Mouse (Mus musculus): ENCODE measurements at regions not wholly inside any gene's neighbourhood (a gene's known extent, or its start where the extent isn't known, plus 50 kb on each side); places are given as distances from the start of the nearest gene placed in this dataset.

GRCm38 (mm10) chr3:101690779-101691178, 86.3 kb upstream of the Atp1a1 start:
- no peak overlapping the region for H3K9ac ChIP-seq (ENCODE audit: control insufficient read depth, low read depth, low read length, poor library complexity, severe bottlenecking)

GRCm38 (mm10) chr3:101690222-101690621, 85.7 kb upstream of the Atp1a1 start:
- Histone ChIP-seq H3K36me3 (ENCODE audit: control insufficient read depth in 1 of 2, insufficient read depth in 2 of 2, low read length in 2 of 2) (no peaks in the 10 kb centered on the region), H3K4me1 (ENCODE audit: control insufficient read depth in 1 of 2, insufficient read depth in 2 of 2, low read length in 2 of 2) (no peaks in the 10 kb centered on the region), H3K79me2 (ENCODE audit: control insufficient read depth, insufficient read depth, low read length, poor library complexity) (no peaks in the 10 kb centered on the region), H3K4me3 (ENCODE audit: control insufficient read depth in 1 of 2, insufficient read depth in 1 of 2, low read depth in 2 of 2, low read length in 2 of 2) (no peak overlapping the region), H3K9ac (ENCODE audit: control insufficient read depth, low read depth, low read length, poor library complexity, severe bottlenecking) (no peak overlapping the region), H3K9me3 (replicated peaks; ENCODE audit: insufficient read depth, low read length) (no peaks in the 10 kb centered on the region), H3K27me3 (ENCODE audit: control insufficient read depth in 1 of 2, insufficient read depth in 2 of 2, low read length in 2 of 2) (no peaks in the 10 kb centered on the region), H3K27ac (ENCODE audit: control insufficient read depth, low read depth, low read length) (no peak overlapping the region)
- TF ChIP-seq GATA1 (IDR thresholded peaks at IDR 0.05; ENCODE audit: low read depth, low read length) (no peak), BHLHE40 (IDR thresholded peaks at IDR 0.05; ENCODE audit: borderline replicate concordance, low read depth, low read length) (no peak), ZMIZ1 (IDR thresholded peaks at IDR 0.05; ENCODE audit: low read depth, low read length) (no peak), ZNF384 (IDR thresholded peaks at IDR 0.05; ENCODE audit: low read depth, low read length) (no peak), ETS1 (IDR thresholded peaks at IDR 0.05; ENCODE audit: low read depth, low read length) (no peak), POLR2AphosphoS5 (IDR thresholded peaks at IDR 0.05; ENCODE audit: borderline replicate concordance, low read depth, low read length) (no peak), UBTF (IDR thresholded peaks at IDR 0.05; ENCODE audit: borderline replicate concordance, insufficient read depth, low read depth, low read length) (no peak), SMC3 (IDR thresholded peaks at IDR 0.05; ENCODE audit: low read depth, low read length) (no peak), JUND (IDR thresholded peaks at IDR 0.05; ENCODE audit: low read depth, low read length) (no peak), KAT2A (conservative IDR thresholded peaks at IDR 0.05; ENCODE audit: low read depth, low read length) (no peak), USF1 (IDR thresholded peaks at IDR 0.05; ENCODE audit: low read depth, low read length) (no peak), NRF1 (IDR thresholded peaks at IDR 0.05; ENCODE audit: insufficient read depth, low read depth, low read length, poor library complexity, severe bottlenecking) (no peak), TBP (IDR thresholded peaks at IDR 0.05; ENCODE audit: low read depth, low read length) (no peak), GABPA (IDR thresholded peaks at IDR 0.05; ENCODE audit: low read depth, low read length) (no peak), POLR2A (IDR thresholded peaks at IDR 0.05; ENCODE audit: control insufficient read depth in 1 of 2, insufficient read depth in 1 of 2, low read depth in 1 of 2, low read length in 2 of 2, poor library complexity in 1 of 2) (no peak), CHD2 (IDR thresholded peaks at IDR 0.05; ENCODE audit: low read length) (no peak)
- no peak for DNase-seq (ENCODE audit: low read depth, low spot score)

More at GRCm38 (mm10) chr3:101690779-101691178, 86.3 kb upstream of the Atp1a1 start:
- no peak for DNase-seq (ENCODE audit: low read depth, low spot score)
- Histone ChIP-seq H3K36me3 (ENCODE audit: control insufficient read depth in 1 of 2, insufficient read depth in 2 of 2, low read length in 2 of 2) (no peaks in the 10 kb centered on the region), H3K4me1 (ENCODE audit: control insufficient read depth in 1 of 2, insufficient read depth in 2 of 2, low read length in 2 of 2) (no peaks in the 10 kb centered on the region), H3K27ac (ENCODE audit: control insufficient read depth, low read depth, low read length) (no peak overlapping the region), H3K4me3 (ENCODE audit: control insufficient read depth in 1 of 2, insufficient read depth in 1 of 2, low read depth in 2 of 2, low read length in 2 of 2) (no peak overlapping the region), H3K27me3 (ENCODE audit: control insufficient read depth in 1 of 2, insufficient read depth in 2 of 2, low read length in 2 of 2) (no peaks in the 10 kb centered on the region), H3K79me2 (ENCODE audit: control insufficient read depth, insufficient read depth, low read length, poor library complexity) (no peaks in the 10 kb centered on the region), H3K9me3 (replicated peaks; ENCODE audit: insufficient read depth, low read length) (no peaks in the 10 kb centered on the region)
- no peak for TF ChIP-seq E2F4 (IDR thresholded peaks at IDR 0.05; ENCODE audit: borderline replicate concordance, low read depth, low read length)
- no peak for TF ChIP-seq ZMIZ1 (IDR thresholded peaks at IDR 0.05; ENCODE audit: low read depth, low read length)
- TF ChIP-seq NRF1 (IDR thresholded peaks at IDR 0.05; ENCODE audit: insufficient read depth, low read depth, low read length, poor library complexity, severe bottlenecking): no peak
- TF ChIP-seq MAZ (IDR thresholded peaks at IDR 0.05; ENCODE audit: low read depth, low read length): no peak
- TF ChIP-seq RAD21 (IDR thresholded peaks at IDR 0.05; ENCODE audit: low read depth, low read length): no peak
- TF ChIP-seq MAX (IDR thresholded peaks at IDR 0.05; ENCODE audit: low read length): no peak
- no peak for TF ChIP-seq MYC (IDR thresholded peaks at IDR 0.05; ENCODE audit: low read depth, low read length)
- no peak for TF ChIP-seq TBP (IDR thresholded peaks at IDR 0.05; ENCODE audit: low read depth, low read length)
- no peak for TF ChIP-seq POLR2A (IDR thresholded peaks at IDR 0.05; ENCODE audit: control insufficient read depth in 1 of 2, insufficient read depth in 1 of 2, low read depth in 1 of 2, low read length in 2 of 2, poor library complexity in 1 of 2)
- no peak for TF ChIP-seq CHD2 (IDR thresholded peaks at IDR 0.05; ENCODE audit: low read length)

Measured in MEL (cell line).